Mouse (Mus musculus) thymus, adult 18-20 months (tissue): ENCODE data around the gene Lmo3.

Experiments
- DNase-seq, 2 experiments: peaks; one replicate each; pipeline ENCODE4 v3.0.0; 2022; ENCODE audit warnings: mixed read lengths in 2 of 2

Gene Lmo3

GRCm38 (mm10) chr6:138581734-138582505 lies at the start of gene Lmo3:
TSS of gene Lmo3 (minus strand) at chr6:138581968.
- no peak for DNase-seq

GRCm38 (mm10) chr6:138620786-138621185 lies 39.0 kb upstream of the Lmo3 start:
- no peak for DNase-seq

- no peak for DNase-seq
Observed at GRCm38 (mm10) chr6:138618396-138618795, 36.6 kb upstream of the Lmo3 start.

- DNase-seq = no peak
Observed at GRCm38 (mm10) chr6:138597016-138597415, 15.2 kb upstream of the Lmo3 start.

- no peak for DNase-seq
Observed at GRCm38 (mm10) chr6:138595991-138596698, 14.4 kb upstream of the Lmo3 start.

GRCm38 (mm10) chr6:138583314-138583713 lies 1.5 kb upstream of the Lmo3 start:
- no peak for DNase-seq

GRCm38 (mm10) chr6:138582506-138583000 lies 785 bp upstream of the Lmo3 start:
- DNase-seq = no peak

GRCm38 (mm10) chr6:138580491-138581076 lies 1.2 kb downstream of the Lmo3 start:
- no peak for DNase-seq

- no peak for DNase-seq
Observed at GRCm38 (mm10) chr6:138563416-138563815, 18.4 kb downstream of the Lmo3 start.

GRCm38 (mm10) chr6:138552144-138552543 lies 29.6 kb downstream of the Lmo3 start:
- no peak for DNase-seq

GRCm38 (mm10) chr6:138534879-138535278 lies 46.9 kb downstream of the Lmo3 start:
- no peak for DNase-seq

GRCm38 (mm10) chr6:138506642-138507041 lies 75.1 kb downstream of the Lmo3 start:
- DNase-seq = no peak

- DNase-seq = no peak
Observed at GRCm38 (mm10) chr6:138503946-138504345, 77.8 kb downstream of the Lmo3 start.

GRCm38 (mm10) chr6:138482834-138483233 lies 98.9 kb downstream of the Lmo3 start:
- no peak for DNase-seq

- DNase-seq = no peak
Observed at GRCm38 (mm10) chr6:138477611-138478010, 104.2 kb downstream of the Lmo3 start.

GRCm38 (mm10) chr6:138469204-138469603 lies 112.6 kb downstream of the Lmo3 start:
- no peak for DNase-seq

GRCm38 (mm10) chr6:138444515-138445048 lies 137.2 kb downstream of the Lmo3 start:
- DNase-seq = no peak

- no peak for DNase-seq
Observed at GRCm38 (mm10) chr6:138437351-138437750, 144.4 kb downstream of the Lmo3 start.

GRCm38 (mm10) chr6:138436813-138437212 lies 145.0 kb downstream of the Lmo3 start:
- DNase-seq = no peak

- DNase-seq = no peak
Observed at GRCm38 (mm10) chr6:138427394-138427793, 154.4 kb downstream of the Lmo3 start.

- DNase-seq = no peak
Observed at GRCm38 (mm10) chr6:138426894-138427293, 154.9 kb downstream of the Lmo3 start.

GRCm38 (mm10) chr6:138424514-138425225 lies 157.1 kb downstream of the Lmo3 start:
- no peak for DNase-seq
